Mouse (Mus musculus) adrenal gland, adult (tissue): ENCODE results near the gene Exosc8.

Source experiments
- DNase-seq, 2 experiments: peaks; one replicate each; pipeline ENCODE4 v3.0.0; 2022 to 2023; ENCODE audit warnings: low spot score in 1 of 2; ENCODE audit not compliant: inconsistent age in 2 of 2

Gene Exosc8

DNA sequence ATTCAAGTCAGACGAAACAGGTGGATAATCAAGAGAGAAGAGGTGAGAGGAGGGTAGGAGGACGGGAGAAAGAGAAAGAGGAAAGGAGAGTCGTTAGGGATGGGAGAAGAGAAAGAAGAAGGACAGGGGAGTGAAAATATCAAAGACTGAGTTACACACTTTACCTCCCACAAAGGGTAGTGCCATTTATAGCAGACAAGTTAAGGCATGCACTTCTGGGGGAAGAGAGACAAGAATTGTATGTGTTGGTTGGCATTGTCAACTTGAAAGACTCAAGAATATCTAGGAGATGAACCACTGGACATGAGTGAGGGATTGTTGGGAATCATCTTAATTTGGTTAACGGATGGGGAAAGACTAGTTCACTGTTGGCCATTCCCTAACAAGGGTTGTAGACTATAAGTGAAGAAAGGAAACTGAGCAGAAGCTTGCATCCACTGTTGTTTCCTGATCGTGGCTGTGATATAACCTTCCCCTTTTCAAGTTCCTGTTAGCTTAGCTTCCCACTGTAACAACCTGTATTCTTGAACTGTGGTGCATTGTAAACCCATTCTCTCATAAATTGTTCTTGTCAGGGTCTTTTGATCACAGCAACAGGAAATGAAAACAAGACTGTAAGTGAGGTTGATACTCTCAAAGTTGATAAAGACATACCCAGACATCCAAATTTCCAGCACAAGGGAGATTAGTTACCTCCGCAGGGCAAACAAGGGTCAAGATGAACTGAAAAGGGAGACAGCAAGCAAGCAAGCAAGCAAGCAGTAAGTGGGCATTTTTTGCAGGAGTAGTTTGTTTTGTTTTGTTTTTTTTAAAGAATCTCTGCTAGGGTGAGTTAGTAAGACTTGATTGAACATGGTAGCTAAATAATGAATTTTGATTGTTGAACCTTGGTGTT lies 53.6 kb downstream of the Exosc8 start:
- no peak for DNase-seq
